Comparison of ENCODE assay signal across 9 mouse cellular contexts in genomic region chr2:168978031-168978430, GRCm38 (mm10). TPM values are rescaled to one million over a fixed set of nuclear protein-coding genes. Genes with fewer than 3 reads are reported as not detected.
DNase-seq lines count a peak whose midpoint lies in the region; ATAC-seq lines count a peak whose summit lies in the region.
"Had no signal": no experiment of that assay in that cellular context is flagged by ENCODE, and none has a peak within 500 bp of the region (broad histone marks: within the 10 kb centered on the region; RNA-seq: fewer than 3 reads in every experiment).

No protein-coding gene starts in this region.

- WGBS in hindbrain, embryonic 11.5 days, result 55% methylated on average over 9 of the region's 9 CpGs
- WGBS in hindbrain, embryonic 14.5 days, result 47% methylated on average over 9 of the region's 9 CpGs
- 57% methylated on average over 9 of the region's 9 CpGs for WGBS in limb, embryonic 11.5 days

- H3K4me1 ChIP-seq in hindbrain, embryonic 11.5 days (replicated peaks; ENCODE audit: control insufficient read depth, insufficient read depth, low read length), result no peaks in the 10 kb centered on the region
- no peaks in the 10 kb centered on the region for H3K4me1 ChIP-seq in hindbrain, embryonic 14.5 days (replicated peaks; ENCODE audit: control insufficient read depth, insufficient read depth, low read length)
- H3K4me1 ChIP-seq in limb, embryonic 11.5 days (ENCODE audit: control insufficient read depth, insufficient read depth, low read length), result no peaks in the 10 kb centered on the region

- H3K27ac ChIP-seq in hindbrain, embryonic 11.5 days (ENCODE audit: low read depth, low read length), result no peak overlapping the region
- no peak overlapping the region for H3K27ac ChIP-seq in hindbrain, embryonic 14.5 days
- H3K27ac ChIP-seq in limb, embryonic 11.5 days (replicated peaks; ENCODE audit: low read depth, low read length), result no peak overlapping the region

- H3K9me3 ChIP-seq in hindbrain, embryonic 11.5 days (ENCODE audit: control insufficient read depth, low read length), result no peaks in the 10 kb centered on the region
- no peaks in the 10 kb centered on the region for H3K9me3 ChIP-seq in hindbrain, embryonic 14.5 days (ENCODE audit: control insufficient read depth, low read length)
- no peaks in the 10 kb centered on the region; the same call in 1 of the 2 replicates for H3K9me3 ChIP-seq in limb, embryonic 11.5 days (ENCODE audit: control insufficient read depth, low read length)

- no peak overlapping the region for H3K4me3 ChIP-seq in hindbrain, embryonic 11.5 days (ENCODE audit: low read depth, low read length)
- H3K4me3 ChIP-seq in hindbrain, embryonic 14.5 days (replicated peaks; ENCODE audit: low read length), result no peak overlapping the region
- H3K4me3 ChIP-seq in limb, embryonic 11.5 days (ENCODE audit: low read depth, low read length), result no peak overlapping the region

- DNase-seq in hindbrain, embryonic 11.5 days (ENCODE audit: low spot score), result peak; percentile 42
- no peak for DNase-seq in hindbrain, embryonic 14.5 days (ENCODE audit: low spot score)
- DNase-seq in ES-CJ7 (ENCODE audit: low read depth, low spot score), result peak; percentile 88
- DNase-seq in adrenal gland, postnatal 14 days, result peak; percentile 54
- DNase-seq in limb, embryonic 11.5 days (ENCODE audit: low spot score), result peak; percentile 44
- no peak for DNase-seq in frontal cortex, postnatal 25 days (ENCODE audit: low spot score in 2 of 2)
- DNase-seq in gastrocnemius, adult 18-20 months (ENCODE audit: low spot score), result no peak

- no peaks in the 10 kb centered on the region for H3K27me3 ChIP-seq in hindbrain, embryonic 11.5 days (ENCODE audit: control insufficient read depth, insufficient read depth, low read length)
- no peaks in the 10 kb centered on the region for H3K27me3 ChIP-seq in hindbrain, embryonic 14.5 days (ENCODE audit: control insufficient read depth, insufficient read depth, low read length)
- H3K27me3 ChIP-seq in limb, embryonic 11.5 days (ENCODE audit: control insufficient read depth, insufficient read depth, low read length), result no peaks in the 10 kb centered on the region

- no peak for ATAC-seq in hindbrain, embryonic 11.5 days (ENCODE audit: low FRiP score)
- no peak for ATAC-seq in hindbrain, embryonic 14.5 days (ENCODE audit: low FRiP score)
- ATAC-seq in limb, embryonic 11.5 days (ENCODE audit: insufficient number of reproducible peaks, low FRiP score, low TSS enrichment, low read depth), result no peak
- no peak for ATAC-seq in frontal cortex, adult (ENCODE audit: low TSS enrichment)
- ATAC-seq: lung, postnatal 0 days had no signal

- no peak overlapping the region for H3K9ac ChIP-seq in hindbrain, embryonic 11.5 days (ENCODE audit: low read depth, low read length)
- H3K9ac ChIP-seq in hindbrain, embryonic 14.5 days, result no peak overlapping the region
- no peak overlapping the region for H3K9ac ChIP-seq in limb, embryonic 11.5 days (ENCODE audit: low read length)

- H3K4me2 ChIP-seq in hindbrain, embryonic 11.5 days (replicated peaks; ENCODE audit: low read depth, low read length), result no peak overlapping the region
- H3K4me2 ChIP-seq in hindbrain, embryonic 14.5 days (replicated peaks), result no peak overlapping the region
- H3K4me2 ChIP-seq in limb, embryonic 11.5 days (ENCODE audit: low read depth, severe bottlenecking), result no peak overlapping the region

- no peaks in the 10 kb centered on the region for H3K36me3 ChIP-seq in hindbrain, embryonic 11.5 days (ENCODE audit: control insufficient read depth, insufficient read depth, low read length)
- no peaks in the 10 kb centered on the region for H3K36me3 ChIP-seq in hindbrain, embryonic 14.5 days (replicated peaks; ENCODE audit: control insufficient read depth, insufficient read depth)
- H3K36me3 ChIP-seq in limb, embryonic 11.5 days (ENCODE audit: control insufficient read depth, insufficient read depth, low read length), result no peaks in the 10 kb centered on the region

RNA-seq across cellular contexts. Expression of gene Zfp64, which starts 22.6 kb away (rescaled TPM):
- 34.7 and 37.4 TPM in 2 replicates for polyA plus RNA-seq in hindbrain, embryonic 11.5 days (2014; fragmentation: Nextera tagmentation; extraction: Ambion mirVana)
- polyA plus RNA-seq in hindbrain, embryonic 14.5 days (2014; fragmentation: Nextera tagmentation; extraction: Ambion mirVana), result 27.3 and 29.7 TPM in 2 replicates
- 17.2 and 19.7 TPM in 2 replicates for total RNA-seq in adrenal gland, postnatal 14 days (2021)
- polyA plus RNA-seq in limb, embryonic 11.5 days (2014; fragmentation: Nextera tagmentation; extraction: Ambion mirVana), result 45.0 and 45.3 TPM in 2 replicates
- total RNA-seq in gastrocnemius, adult 18-20 months (2021), result 1 to 10 TPM; 7.4 to 7.6 TPM

Comparison
In these comparisons a context has a peak if more than half of its experiments do, and no peak if none do; other contexts are left out.
1. DNase-seq: peak in hindbrain, embryonic 11.5 days (single experiment), ES-CJ7 (single experiment), adrenal gland, postnatal 14 days (single experiment) and limb, embryonic 11.5 days (single experiment); none in hindbrain, embryonic 14.5 days (single experiment), frontal cortex, postnatal 25 days (0 of 2) and gastrocnemius, adult 18-20 months (single experiment).